Mouse (Mus musculus): ENCODE results near the gene Tmem199. TPM values are rescaled to one million over a fixed set of nuclear protein-coding genes. Genes with fewer than 3 reads are reported as not detected.
"Not testable (repeated sequence)": the region's sequence is repeated elsewhere in the genome, so short reads cannot be mapped to it uniquely, and the experiment has no call there.

The Tmem199 gene
- polyA plus RNA-seq, 1 experiment from 2014 or later, result 49.2 TPM

DNA sequence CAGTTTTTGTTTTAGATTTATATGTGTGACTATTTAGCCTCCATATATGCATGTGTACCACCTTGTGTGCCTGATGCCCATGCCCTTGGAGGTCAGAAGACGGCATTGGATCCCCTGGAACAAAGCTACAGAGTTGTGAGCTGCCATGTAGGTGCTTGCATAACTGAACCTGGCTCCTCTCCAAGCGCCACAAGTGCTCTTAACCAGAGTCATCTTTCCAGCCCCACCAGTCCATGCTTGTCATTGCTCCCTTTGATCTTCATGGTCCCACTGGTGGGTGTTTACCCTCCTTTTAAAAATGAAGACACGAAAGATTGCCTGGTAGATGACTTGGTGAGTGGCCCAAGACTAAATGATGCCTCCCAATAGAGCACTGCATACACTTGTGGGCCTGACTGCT lies 28.4 kb upstream of the Tmem199 start:
- Histone ChIP-seq H3K27me3 (replicated peaks; ENCODE audit: control insufficient read depth, insufficient read depth, low read length) (no peaks in the 10 kb centered on the region), H3K9ac (ENCODE audit: low read depth, low read length) (no peak overlapping the region), H3K27ac (ENCODE audit: low read depth, low read length) (no peak overlapping the region), H3K4me2 (replicated peaks; ENCODE audit: low read depth) (no peak overlapping the region), H3K4me1 (replicated peaks; ENCODE audit: control insufficient read depth, insufficient read depth, low read length) (peaks cover 4% of the 10 kb centered on the region), H3K4me3 (ENCODE audit: low read depth, low read length) (no peak overlapping the region), H3K9me3 (ENCODE audit: control insufficient read depth) (no peaks in the 10 kb centered on the region), H3K36me3 (ENCODE audit: control insufficient read depth, insufficient read depth) (peaks cover 38% of the 10 kb centered on the region)
- ATAC-seq, result no peak
- WGBS, result 87% methylated on average over 3 of the region's 3 CpGs
- TF ChIP-seq CTCF (IDR thresholded peaks at IDR 0.05; ENCODE audit: low read depth), result no peak

DNA sequence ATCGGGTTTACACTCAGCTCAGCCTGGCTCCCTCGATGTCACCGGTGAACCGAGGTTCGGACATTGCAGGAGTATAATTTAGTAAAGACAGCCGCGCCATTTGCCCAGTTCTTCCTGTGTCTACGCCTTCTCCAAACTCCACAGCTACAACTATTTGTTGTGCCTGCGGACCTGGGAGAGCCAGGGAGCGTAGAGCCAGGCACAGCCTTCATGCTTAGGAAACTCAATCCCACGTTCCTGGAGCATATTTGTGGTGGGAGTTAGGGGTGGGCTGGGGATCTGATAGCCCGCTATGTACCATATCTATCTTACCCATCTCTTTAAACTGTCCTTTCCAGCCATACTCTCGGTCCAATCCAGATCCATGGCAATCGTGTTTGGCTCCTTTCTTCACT lies 24.7 kb upstream of the Tmem199 start:
- H3K4me1 ChIP-seq (replicated peaks; ENCODE audit: control insufficient read depth, insufficient read depth, low read length), result peaks cover 12% of the 10 kb centered on the region
- ATAC-seq, result 0 out of 2 replicates have a peak, but pooled peaks have one; percentile 0
- peaks cover 32% of the 10 kb centered on the region for H3K36me3 ChIP-seq (ENCODE audit: control insufficient read depth, insufficient read depth)
- WGBS, result 1% methylated on average over 14 of the region's 14 CpGs
- H3K9ac ChIP-seq (ENCODE audit: low read depth, low read length), result peak overlapping the region; percentile 87
- no peaks in the 10 kb centered on the region for H3K27me3 ChIP-seq (replicated peaks; ENCODE audit: control insufficient read depth, insufficient read depth, low read length)
- H3K4me3 ChIP-seq (ENCODE audit: low read depth, low read length), result peak overlapping the region; percentile 85
- H3K27ac ChIP-seq (ENCODE audit: low read depth, low read length), result peak overlapping the region; percentile 97
- no peak for TF ChIP-seq CTCF (IDR thresholded peaks at IDR 0.05; ENCODE audit: low read depth)
- no peaks in the 10 kb centered on the region for H3K9me3 ChIP-seq (ENCODE audit: control insufficient read depth)
- H3K4me2 ChIP-seq (replicated peaks; ENCODE audit: low read depth), result peak overlapping the region; percentile 83

DNA sequence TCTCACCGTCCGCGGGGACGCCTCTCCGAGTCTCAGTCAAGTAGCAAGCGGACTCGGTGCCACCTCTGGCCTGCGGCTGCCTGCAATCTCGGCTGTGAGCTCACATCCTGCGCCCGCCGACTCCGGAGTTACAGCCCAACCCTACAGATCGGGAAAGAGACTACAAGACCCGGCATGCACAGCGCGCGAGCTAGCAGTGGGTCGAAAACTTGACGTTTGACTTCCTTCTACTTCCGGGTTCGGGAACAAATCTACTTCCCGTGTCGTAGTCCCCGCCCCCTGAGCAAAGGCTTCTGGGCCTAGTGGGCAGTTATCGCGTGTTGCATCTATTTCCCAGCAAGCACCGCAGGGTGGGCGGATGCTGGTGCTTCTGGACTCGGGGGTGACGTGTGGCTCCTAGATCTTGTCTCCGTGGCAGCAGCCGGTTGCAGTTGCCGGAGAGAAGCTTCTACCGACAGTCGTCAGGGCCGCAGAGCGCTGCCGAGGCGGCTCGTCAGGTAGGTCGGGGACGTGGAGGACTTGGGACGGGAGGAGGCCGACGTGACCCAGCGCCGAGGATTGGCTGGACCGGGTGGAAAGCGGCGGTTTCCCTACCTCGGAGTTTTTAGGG lies 24.2 kb upstream of the Tmem199 start, which contains the start of the genes Tnfaip1 and Ift20:
Gene Tnfaip1 (minus strand): TSS at position 253 of the 610 bp plus-strand sequence.
Gene Ift20 (plus strand): TSS at position 282 of the 610 bp plus-strand sequence.
- peak within 1 kb of the TSS; percentile 83 for H3K4me2 ChIP-seq (replicated peaks; ENCODE audit: low read depth)
- WGBS, result under 1% methylated on average over 52 of the region's 52 CpGs
- H3K4me3 ChIP-seq (ENCODE audit: low read depth, low read length), result peak within 1 kb of the TSS; percentile 85
- no peak for TF ChIP-seq CTCF (IDR thresholded peaks at IDR 0.05; ENCODE audit: low read depth)
- peaks cover 34% of the 10 kb centered on the region for H3K36me3 ChIP-seq (ENCODE audit: control insufficient read depth, insufficient read depth)
- H3K4me1 ChIP-seq (replicated peaks; ENCODE audit: control insufficient read depth, insufficient read depth, low read length), result peaks cover 12% of the 10 kb centered on the region
- H3K27me3 ChIP-seq (replicated peaks; ENCODE audit: control insufficient read depth, insufficient read depth, low read length), result no peaks in the 10 kb centered on the region
- no peaks in the 10 kb centered on the region for H3K9me3 ChIP-seq (ENCODE audit: control insufficient read depth)
- peak within 1 kb of the TSS; percentile 87 for H3K9ac ChIP-seq (ENCODE audit: low read depth, low read length)
- peak; percentile 93 for ATAC-seq
- peak within 1 kb of the TSS; percentile 97 for H3K27ac ChIP-seq (ENCODE audit: low read depth, low read length)

DNA sequence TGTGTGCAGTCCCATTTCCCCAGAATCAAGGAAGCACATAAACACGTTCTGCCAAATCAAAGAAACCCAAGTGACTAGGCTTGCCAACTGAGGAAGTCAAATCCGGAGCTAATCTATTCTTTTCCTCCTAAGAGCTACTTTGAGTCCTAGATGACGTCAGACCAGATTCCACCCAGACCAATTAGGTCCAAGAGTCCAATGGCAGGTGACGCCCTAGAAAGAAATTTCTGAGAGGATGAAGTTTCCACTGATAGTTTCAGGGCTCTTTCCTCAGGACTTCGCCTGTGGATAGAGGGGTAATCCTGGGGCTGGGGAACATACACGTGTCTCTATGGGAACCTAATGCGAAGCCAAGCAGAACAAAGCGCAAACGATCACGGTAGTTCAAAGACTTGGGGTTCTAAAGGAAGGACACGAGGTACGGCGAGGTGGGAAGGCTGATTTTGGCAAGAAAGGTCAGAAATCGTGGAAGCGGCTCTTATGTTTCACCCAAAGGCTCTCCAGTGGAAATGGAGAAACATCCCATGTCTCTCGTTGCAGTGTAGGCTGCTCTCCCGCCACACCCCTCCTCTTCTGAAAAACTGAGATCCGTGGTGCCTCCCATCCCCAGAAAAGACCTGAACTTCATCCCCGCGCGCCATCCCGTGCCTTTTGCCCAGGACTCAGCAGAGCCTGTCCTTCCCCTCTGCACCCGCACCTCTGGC lies 23.6 kb upstream of the Tmem199 start:
- H3K36me3 ChIP-seq (ENCODE audit: control insufficient read depth, insufficient read depth), result peaks cover 31% of the 10 kb centered on the region
- under 1% methylated on average over 23 of the region's 23 CpGs for WGBS
- peak; percentile 46 for ATAC-seq

DNA sequence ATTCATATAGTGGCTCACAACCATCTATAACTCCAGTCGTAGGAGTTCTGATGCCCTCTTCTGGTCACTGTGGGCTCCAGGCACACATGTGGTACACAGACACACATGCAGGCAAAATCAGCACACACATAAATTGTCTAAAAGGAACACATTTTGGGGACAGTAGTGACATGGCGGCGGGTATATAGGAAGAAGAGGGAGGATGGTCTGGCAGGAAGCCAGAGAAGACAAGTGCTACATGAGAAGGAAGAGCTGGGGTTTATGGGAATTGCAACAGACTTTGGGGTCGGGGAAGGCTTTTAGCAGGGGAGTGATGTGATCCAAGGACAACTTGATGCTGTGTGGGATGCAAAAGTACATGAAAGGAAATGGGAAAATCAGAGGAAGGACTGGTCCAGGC lies 22.5 kb upstream of the Tmem199 start:
- Histone ChIP-seq H3K9me3 (ENCODE audit: control insufficient read depth) (no peaks in the 10 kb centered on the region), H3K9ac (ENCODE audit: low read depth, low read length) (0 out of 2 replicates have a peak overlapping the region, but pooled peaks have one; percentile 64), H3K36me3 (ENCODE audit: control insufficient read depth, insufficient read depth) (peaks cover 30% of the 10 kb centered on the region), H3K4me2 (replicated peaks; ENCODE audit: low read depth) (peak overlapping the region; percentile 75), H3K4me1 (replicated peaks; ENCODE audit: control insufficient read depth, insufficient read depth, low read length) (peaks cover 12% of the 10 kb centered on the region), H3K27ac (ENCODE audit: low read depth, low read length) (0 out of 2 replicates have a peak overlapping the region, but pooled peaks have one; percentile 97), H3K27me3 (replicated peaks; ENCODE audit: control insufficient read depth, insufficient read depth, low read length) (no peaks in the 10 kb centered on the region), H3K4me3 (ENCODE audit: low read depth, low read length) (peak overlapping the region; percentile 85)
- WGBS, result 79% methylated on average over 4 of the region's 4 CpGs
- no peak for ATAC-seq
- peak; percentile 46 for TF ChIP-seq CTCF (IDR thresholded peaks at IDR 0.05; ENCODE audit: low read depth)

More for the DNA sequence above, 23.6 kb upstream of the Tmem199 start:
- H3K4me3 ChIP-seq (ENCODE audit: low read depth, low read length), result peak overlapping the region; percentile 85
- no peak for TF ChIP-seq CTCF (IDR thresholded peaks at IDR 0.05; ENCODE audit: low read depth)
- H3K9me3 ChIP-seq (ENCODE audit: control insufficient read depth), result no peaks in the 10 kb centered on the region
- H3K4me2 ChIP-seq (replicated peaks; ENCODE audit: low read depth), result peak overlapping the region; percentile 75
- H3K9ac ChIP-seq (ENCODE audit: low read depth, low read length), result peak overlapping the region; percentile 64
- H3K27ac ChIP-seq (ENCODE audit: low read depth, low read length), result peak overlapping the region; percentile 97
- H3K4me1 ChIP-seq (replicated peaks; ENCODE audit: control insufficient read depth, insufficient read depth, low read length), result peaks cover 12% of the 10 kb centered on the region
- H3K27me3 ChIP-seq (replicated peaks; ENCODE audit: control insufficient read depth, insufficient read depth, low read length), result no peaks in the 10 kb centered on the region

DNA sequence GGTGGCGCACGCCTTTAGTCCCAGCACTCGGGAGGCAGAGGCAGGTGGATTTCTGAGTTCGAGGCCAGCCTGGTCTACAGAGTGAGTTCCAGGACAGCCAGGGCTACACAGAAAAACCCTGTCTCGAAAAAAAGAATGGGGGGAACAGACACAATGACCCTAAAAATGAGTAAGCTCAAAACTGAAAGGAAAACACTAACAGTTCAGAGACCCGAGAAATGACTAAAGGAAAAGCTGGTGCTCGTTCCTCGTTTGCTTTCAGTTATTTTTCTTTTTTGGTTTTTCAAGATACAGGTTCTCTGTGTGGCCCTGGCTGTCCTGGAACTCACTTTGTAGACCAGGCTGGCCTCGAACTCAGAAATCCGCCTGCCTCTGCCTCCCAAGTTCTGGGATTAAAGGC lies 19.5 kb upstream of the Tmem199 start:
- peaks cover 45% of the 10 kb centered on the region for H3K36me3 ChIP-seq (ENCODE audit: control insufficient read depth, insufficient read depth)
- H3K27ac ChIP-seq (ENCODE audit: low read depth, low read length); H3K9ac ChIP-seq (ENCODE audit: low read depth, low read length); H3K9me3 ChIP-seq (ENCODE audit: control insufficient read depth); H3K4me2 ChIP-seq (replicated peaks; ENCODE audit: low read depth); H3K4me3 ChIP-seq (ENCODE audit: low read depth, low read length); H3K27me3 ChIP-seq (replicated peaks; ENCODE audit: control insufficient read depth, insufficient read depth, low read length); ATAC-seq; H3K4me1 ChIP-seq (replicated peaks; ENCODE audit: control insufficient read depth, insufficient read depth, low read length): not testable (repeated sequence)
- 86% methylated on average over 10 of the region's 10 CpGs for WGBS
